Mouse (Mus musculus): ENCODE measurements at regions not wholly inside any gene's neighbourhood (a gene's known extent, or its start where the extent isn't known, plus 50 kb on each side); places are given as distances from the start of the nearest gene placed in this dataset.

DNA sequence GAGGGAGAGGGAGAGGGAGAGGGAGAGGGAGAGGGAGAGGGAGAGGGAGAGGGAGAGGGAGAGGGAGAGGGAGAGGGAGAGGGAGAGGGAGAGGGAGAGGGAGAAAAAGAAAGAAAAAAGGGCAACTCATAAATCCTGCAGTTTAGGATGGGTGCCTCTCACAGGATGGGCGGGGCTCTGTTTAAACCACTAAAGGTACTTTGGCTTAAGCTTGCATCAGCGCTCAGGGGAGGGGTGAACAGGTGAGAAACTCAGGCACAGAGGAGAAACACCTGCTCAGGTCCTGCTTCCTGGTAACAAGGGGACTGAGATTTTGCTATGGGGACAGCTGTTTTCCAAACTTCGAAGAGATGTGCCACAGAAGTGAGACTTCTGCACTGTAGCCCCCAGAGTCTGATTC lies 83.5 kb downstream of the Ackr3 start:
- TF ChIP-seq POLR2A (IDR thresholded peaks at IDR 0.05; ENCODE audit: borderline replicate concordance, extremely low read depth, low read depth, low read length) (no peak), CTCF (IDR thresholded peaks at IDR 0.05; ENCODE audit: insufficient read depth, low read length) (no peak)

Measured in lung, adult 2 months (tissue).